Mouse (Mus musculus): ENCODE results near the gene Tbck. TPM values are rescaled to one million over a fixed set of nuclear protein-coding genes. Genes with fewer than 3 reads are reported as not detected.

The Tbck gene
- total RNA-seq, 2 experiments from 2014 or later, result 35.3 to 36.6 TPM

DNA sequence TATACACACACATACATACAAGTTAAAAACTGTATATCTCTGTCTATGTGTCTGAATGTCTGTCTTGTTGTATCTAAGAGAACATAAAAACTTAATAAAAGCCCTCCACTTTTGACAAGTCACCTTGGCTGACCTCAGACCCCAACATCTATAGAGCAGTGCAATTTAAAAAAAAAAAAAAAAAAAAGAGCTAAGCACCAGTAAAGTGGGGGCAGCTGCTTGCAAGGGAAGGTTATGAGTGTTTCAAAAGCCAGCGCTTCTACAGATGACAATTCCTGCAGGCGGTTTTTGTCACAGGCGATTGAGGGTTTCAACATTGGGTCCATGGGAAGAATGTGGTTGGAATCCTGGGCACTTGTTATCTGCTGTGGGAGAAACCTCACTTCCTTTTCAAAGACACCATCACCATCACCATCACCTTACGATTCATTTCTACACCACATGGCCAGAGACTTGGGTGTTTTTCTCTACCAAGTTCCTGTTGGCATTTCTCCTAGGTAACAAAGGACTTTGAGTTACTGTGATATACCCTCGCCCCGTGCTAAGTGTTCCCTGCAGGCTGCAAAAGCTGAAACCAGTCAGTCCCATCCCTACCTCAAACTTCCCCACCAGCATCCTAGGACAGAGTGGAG lies 202.6 kb downstream of the Tbck start:
- intact Hi-C loops (cut with DNase I), result no loop called here
- DNase-seq (ENCODE audit: extremely low spot score in 1 of 2, low spot score in 2 of 2), result no peak

DNA sequence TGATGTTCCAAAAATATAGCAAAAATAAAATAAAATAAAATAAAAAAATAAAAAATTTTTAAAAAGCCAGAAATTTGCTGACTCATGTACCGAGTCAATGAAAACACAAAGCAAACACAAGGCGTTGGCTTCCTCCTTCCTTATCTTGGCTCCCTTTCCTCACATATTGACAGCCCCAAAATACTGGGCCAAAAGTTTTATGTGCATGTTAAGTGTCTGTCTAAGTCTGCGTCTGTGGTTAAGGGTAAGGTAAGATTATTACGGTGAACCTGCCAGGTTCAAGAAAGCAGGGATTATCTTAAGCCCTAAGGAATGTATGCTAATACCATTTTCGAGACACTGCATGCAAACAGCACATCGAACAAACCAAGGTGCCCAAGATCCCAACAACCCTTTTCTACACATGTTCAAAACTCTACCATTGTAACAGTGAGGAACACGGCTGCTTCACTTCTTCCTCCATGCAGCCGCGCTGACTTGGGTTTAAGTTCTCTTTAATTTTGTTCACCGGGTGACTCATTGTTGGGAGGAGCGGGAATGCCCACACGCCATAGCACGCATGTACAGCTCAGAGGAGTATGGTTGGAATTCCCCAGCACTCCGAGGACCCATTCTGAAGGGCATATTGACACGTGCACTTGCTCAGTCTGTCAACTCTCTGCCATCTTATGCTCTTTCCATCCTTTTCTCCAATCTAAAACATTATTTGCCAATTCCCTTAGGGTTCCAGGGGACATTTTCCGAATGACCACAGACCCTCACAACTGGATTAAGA lies 203.3 kb downstream of the Tbck start:
- no peak for DNase-seq (ENCODE audit: extremely low spot score in 1 of 2, low spot score in 2 of 2)
- intact Hi-C loops (cut with DNase I), result no loop called here

Other genes starting within 250 kb of the Tbck start
- not detected for gene Gimd1, start 54.3 kb upstream of the Tbck start, total RNA-seq (2021)
- 10 to 100 TPM; 45.0 to 45.6 TPM for gene Aimp1, start 226 bp downstream of the Tbck start, total RNA-seq (2021)